Mouse (Mus musculus) brown adipose tissue, adult 24 weeks (tissue): ENCODE measurements at regions not wholly inside any gene's neighbourhood (a gene's known extent, or its start where the extent isn't known, plus 50 kb on each side); places are given as distances from the start of the nearest gene placed in this dataset.
"Not testable (repeated sequence)": the region's sequence is repeated elsewhere in the genome, so short reads cannot be mapped to it uniquely, and the experiment has no call there.

Experiments
- H3K27ac ChIP-seq: fragments of 200-500 bp; replicated peaks from 2 replicates; pipeline ENCODE4 v1.5.1; 2012; ENCODE audit warnings: low read depth, mild to moderate bottlenecking, low read length
- H3K4me1 ChIP-seq: fragments of 200-500 bp; 2 replicates; pipeline ENCODE4 v1.6.1; 2012; ENCODE audit warnings: low read length, mixed read lengths; ENCODE audit not compliant: control insufficient read depth, insufficient read depth, insufficient read length
- H3K4me3 ChIP-seq: fragments of 200-500 bp; 2 replicates; pipeline ENCODE4 v1.5.1; 2012; ENCODE audit warnings: low read depth, mild to moderate bottlenecking, low read length, moderate library complexity; ENCODE audit not compliant: insufficient read depth

- not testable (repeated sequence) for H3K27ac ChIP-seq, H3K4me3 ChIP-seq, H3K4me1 ChIP-seq
Observed at GRCm38 (mm10) chr9:82655511-82655910, 173.8 kb upstream of the Irak1bp1 start.

- no peak overlapping the region for H3K27ac ChIP-seq
- no peak overlapping the region for H3K4me3 ChIP-seq
- no peaks in the 10 kb centered on the region for H3K4me1 ChIP-seq
Observed at GRCm38 (mm10) chr9:82682196-82682595, 147.1 kb upstream of the Irak1bp1 start.

GRCm38 (mm10) chr9:82709411-82709983 is 119.8 kb upstream of the Irak1bp1 start:
- no peak overlapping the region for H3K27ac ChIP-seq
- no peak overlapping the region for H3K4me3 ChIP-seq
- H3K4me1 ChIP-seq, result no peaks in the 10 kb centered on the region

DNA sequence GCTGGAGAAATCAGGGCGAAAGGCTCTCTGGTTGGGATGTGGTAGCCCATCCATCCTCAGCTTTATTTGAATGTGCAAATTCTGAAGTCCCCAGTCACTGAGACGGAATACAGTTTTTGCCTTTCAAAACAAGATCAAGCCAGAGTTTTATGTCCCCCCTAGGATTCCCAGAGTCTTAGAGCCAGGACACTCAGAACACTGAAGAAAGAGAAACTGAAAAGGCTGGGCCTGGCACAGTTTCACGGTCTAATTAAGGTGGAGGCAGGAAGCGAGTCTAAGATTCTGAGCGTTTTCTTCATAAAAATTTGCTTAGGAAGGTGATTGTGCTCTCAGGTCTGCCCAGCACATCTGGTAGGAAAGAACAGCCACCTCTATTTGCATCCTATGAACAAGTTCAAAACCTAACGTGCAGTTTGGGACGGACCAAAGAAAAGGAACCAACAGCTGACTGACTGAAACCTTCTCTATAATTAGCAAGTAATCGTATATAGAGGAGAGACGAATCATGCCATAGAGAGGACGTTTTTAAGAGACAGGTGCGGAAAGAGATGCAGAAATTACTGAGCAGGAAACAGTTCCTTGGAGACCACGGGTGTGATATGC is 119.2 kb upstream of the Irak1bp1 start:
- no peaks in the 10 kb centered on the region for H3K4me1 ChIP-seq
- H3K27ac ChIP-seq, result no peak overlapping the region
- H3K4me3 ChIP-seq, result no peak overlapping the region

DNA sequence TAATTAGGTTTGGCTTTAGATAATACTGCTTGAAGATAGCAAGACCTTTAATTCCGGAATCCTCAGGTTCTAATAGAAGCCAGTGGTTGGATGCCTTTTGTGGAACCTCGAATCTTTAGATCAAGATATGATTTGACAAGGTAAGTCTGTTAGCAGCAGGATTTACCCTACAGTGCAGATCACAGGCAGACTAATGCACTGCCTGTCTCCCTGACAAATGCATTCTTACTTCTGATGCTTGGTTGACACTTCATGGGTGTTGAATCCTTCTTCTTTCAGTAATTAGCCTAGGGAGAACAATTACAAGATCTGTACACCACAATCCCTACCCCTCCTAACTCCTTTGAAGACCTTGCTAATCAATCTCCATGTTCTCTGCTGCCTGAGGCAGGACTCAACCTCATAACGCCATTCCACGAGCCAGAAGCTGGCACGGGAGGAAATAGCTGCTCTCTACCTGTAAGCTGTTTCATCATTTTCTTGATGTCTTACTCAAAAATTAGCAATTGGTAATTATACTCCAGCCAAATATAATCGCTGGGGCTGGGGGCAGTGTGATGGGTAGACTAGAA is 118.3 kb upstream of the Irak1bp1 start:
- no peak overlapping the region for H3K27ac ChIP-seq
- H3K4me1 ChIP-seq, result no peaks in the 10 kb centered on the region
- no peak overlapping the region for H3K4me3 ChIP-seq

GRCm38 (mm10) chr9:82712769-82713733 is 116.3 kb upstream of the Irak1bp1 start:
- H3K4me3 ChIP-seq, result no peak overlapping the region

DNA sequence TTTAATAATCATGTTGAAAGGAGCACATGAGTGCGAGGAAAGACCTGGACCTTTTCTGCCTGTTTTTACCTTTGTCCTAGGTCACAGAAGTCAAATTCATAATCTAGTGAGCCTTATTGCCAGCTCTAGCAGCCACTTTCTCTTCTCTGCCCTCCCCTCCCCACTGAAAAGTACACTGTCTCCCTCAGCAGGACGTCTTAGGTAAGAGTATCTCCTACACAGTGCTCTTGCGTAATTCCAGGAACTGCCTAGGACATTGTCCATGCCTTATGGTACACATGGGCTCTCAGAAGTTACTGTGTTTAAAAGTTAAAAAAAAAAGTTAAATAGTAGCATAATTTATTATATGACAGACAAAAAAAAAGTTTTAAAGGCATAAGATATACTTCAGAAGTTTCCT is 100.7 kb upstream of the Irak1bp1 start:
- no peak overlapping the region for H3K4me3 ChIP-seq
- H3K27ac ChIP-seq, result no peak overlapping the region
- no peaks in the 10 kb centered on the region for H3K4me1 ChIP-seq

More at GRCm38 (mm10) chr9:82712769-82713733, 116.3 kb upstream of the Irak1bp1 start:
- H3K4me1 ChIP-seq, result no peaks in the 10 kb centered on the region
- H3K27ac ChIP-seq, result no peak overlapping the region

DNA sequence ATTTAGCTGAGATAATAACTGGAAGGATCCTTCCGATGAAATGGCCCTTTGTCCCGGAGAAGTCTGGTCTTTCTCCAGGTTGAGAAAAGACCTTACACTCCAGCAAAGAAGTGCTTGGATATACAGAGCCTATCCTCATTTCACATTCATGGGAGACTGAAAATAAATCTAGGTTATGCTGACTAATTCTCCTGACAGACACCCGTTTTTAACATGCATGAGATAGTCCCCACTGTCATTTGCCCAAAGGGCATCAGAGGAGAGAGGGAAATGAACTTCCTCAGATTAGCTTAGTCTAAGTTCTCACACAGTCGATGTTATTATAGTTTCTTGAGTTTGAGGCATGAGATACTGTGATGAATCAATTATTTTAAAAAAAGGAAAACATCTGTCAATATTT is 99.7 kb upstream of the Irak1bp1 start:
- H3K27ac ChIP-seq, result no peak overlapping the region
- no peak overlapping the region for H3K4me3 ChIP-seq
- H3K4me1 ChIP-seq, result no peaks in the 10 kb centered on the region

GRCm38 (mm10) chr9:82733024-82733585 is 96.2 kb upstream of the Irak1bp1 start:
- Histone ChIP-seq H3K4me1 (no peaks in the 10 kb centered on the region), H3K27ac (no peak overlapping the region), H3K4me3 (no peak overlapping the region)

GRCm38 (mm10) chr9:82734959-82735358 is 94.4 kb upstream of the Irak1bp1 start:
- H3K4me1 ChIP-seq, result no peaks in the 10 kb centered on the region
- H3K27ac ChIP-seq, result no peak overlapping the region
- no peak overlapping the region for H3K4me3 ChIP-seq

DNA sequence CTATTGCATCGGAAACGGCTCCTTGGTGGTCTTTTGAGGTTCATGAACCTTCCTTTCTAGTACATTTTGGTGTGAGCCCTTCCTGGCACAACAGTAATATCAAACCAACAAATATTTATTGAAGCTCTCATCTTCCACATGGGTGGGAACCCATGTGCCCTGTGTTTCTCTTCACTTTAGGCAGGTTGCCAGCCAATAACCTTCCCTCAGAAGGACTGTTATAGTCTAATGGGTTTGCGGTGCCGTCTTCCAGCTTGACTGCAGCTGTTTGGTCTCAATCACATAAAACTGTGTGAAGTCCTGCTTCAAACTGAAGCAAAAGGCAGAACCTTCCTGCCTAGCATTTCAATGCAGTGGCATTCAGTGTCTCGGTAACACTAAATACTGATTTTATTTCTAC is 69.4 kb upstream of the Irak1bp1 start:
- Histone ChIP-seq H3K27ac (no peak overlapping the region), H3K4me3 (no peak overlapping the region), H3K4me1 (no peaks in the 10 kb centered on the region)

GRCm38 (mm10) chr9:82760682-82761468 is 68.5 kb upstream of the Irak1bp1 start:
- Histone ChIP-seq H3K27ac (no peak overlapping the region), H3K4me3 (no peak overlapping the region), H3K4me1 (no peaks in the 10 kb centered on the region)

DNA sequence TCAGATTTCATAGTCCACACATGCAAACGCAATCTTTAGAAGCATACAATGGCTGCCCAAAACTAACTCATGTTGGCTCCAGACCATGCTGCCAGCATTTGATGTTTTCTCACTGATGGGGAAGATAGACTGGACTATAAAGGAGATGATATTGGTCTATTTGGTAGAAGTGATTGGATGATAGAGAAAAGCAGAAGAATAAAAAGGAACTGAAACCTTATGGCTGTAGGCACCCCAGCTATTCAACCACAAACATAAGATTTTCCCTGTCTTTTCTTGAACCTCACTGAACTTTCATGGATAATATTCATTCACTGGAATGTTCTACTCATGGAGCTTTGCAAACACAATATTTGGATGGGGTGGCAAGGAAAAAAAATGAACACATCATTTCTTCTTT is 65.7 kb upstream of the Irak1bp1 start:
- Histone ChIP-seq H3K27ac (no peak overlapping the region), H3K4me1 (no peaks in the 10 kb centered on the region), H3K4me3 (no peak overlapping the region)
